8 mouse cellular contexts compared by ENCODE assay signal in genomic region chr1:37539968-37540809, GRCm38 (mm10). TPM values are rescaled to one million over a fixed set of nuclear protein-coding genes. Genes with fewer than 3 reads are reported as not detected.
DNase-seq lines count a peak whose midpoint lies in the region; ATAC-seq and TF ChIP-seq lines count a peak whose summit lies in the region.

No protein-coding gene starts in this region.

- H3K4me3 ChIP-seq in embryonic fibroblast, embryonic 13.5 days (ENCODE audit: insufficient read depth, low read length), result peak overlapping the region; percentile 45
- H3K4me3 ChIP-seq in limb, embryonic 11.5 days (ENCODE audit: low read depth, low read length), result peak overlapping the region; percentile 75
- H3K4me3 ChIP-seq in small intestine, adult 2 months (ENCODE audit: low read depth, low read length), result peak overlapping the region; percentile 78

- H3K27me3 ChIP-seq in limb, embryonic 11.5 days (ENCODE audit: control insufficient read depth, insufficient read depth, low read length), result 0 out of 2 replicates have a peak, but pooled peaks cover 3% of the 10 kb centered on the region
- H3K27me3 ChIP-seq in small intestine, adult 2 months (ENCODE audit: control insufficient read depth, insufficient read depth, low read length), result no peaks in the 10 kb centered on the region

- H3K9ac ChIP-seq in limb, embryonic 11.5 days (ENCODE audit: low read length), result peak overlapping the region; percentile 59

- DNase-seq in embryo, embryonic 10 days (ENCODE audit: low spot score), result peak; percentile 10
- DNase-seq in embryo, embryonic 11 days, result no peak
- DNase-seq in retina, embryonic 14.5 days (ENCODE audit: low spot score), result peak; percentile 9
- no peak for DNase-seq in retina, postnatal 1 day
- peak; percentile 42 for DNase-seq in limb, embryonic 11.5 days (ENCODE audit: low spot score)
- no peak for DNase-seq in frontal cortex, postnatal 14 days (ENCODE audit: low spot score in 2 of 2)

- H3K27ac ChIP-seq in embryonic fibroblast, embryonic 13.5 days (ENCODE audit: insufficient read depth, low read length), result no peak overlapping the region
- H3K27ac ChIP-seq in limb, embryonic 11.5 days (replicated peaks; ENCODE audit: low read depth, low read length), result no peak overlapping the region
- peak overlapping the region; percentile 75 for H3K27ac ChIP-seq in small intestine, adult 2 months (ENCODE audit: insufficient read depth, low read depth, low read length)

- TF ChIP-seq POLR2A in embryonic fibroblast, embryonic 13.5 days (IDR thresholded peaks at IDR 0.05; ENCODE audit: low read depth, low read length), result no peak
- no peak for TF ChIP-seq POLR2A in small intestine, adult 2 months (IDR thresholded peaks at IDR 0.05; ENCODE audit: low read depth, low read length)

- H3K36me3 ChIP-seq in limb, embryonic 11.5 days (ENCODE audit: control insufficient read depth, insufficient read depth, low read length), result no peaks in the 10 kb centered on the region
- H3K36me3 ChIP-seq in small intestine, adult 2 months (ENCODE audit: control insufficient read depth, insufficient read depth, low read length), result peaks cover 10% of the 10 kb centered on the region

- ATAC-seq in limb, embryonic 11.5 days (ENCODE audit: insufficient number of reproducible peaks, low FRiP score, low TSS enrichment, low read depth), result peak; percentile 74

- WGBS in limb, embryonic 11.5 days, result 4% methylated on average over 39 of the region's 47 CpGs
- 2% methylated on average over 47 of the region's 47 CpGs for WGBS in small intestine, adult 2 months

- no peaks in the 10 kb centered on the region for H3K4me1 ChIP-seq in embryonic fibroblast, embryonic 13.5 days (ENCODE audit: control insufficient read depth, insufficient read depth, low read length)
- no peaks in the 10 kb centered on the region for H3K4me1 ChIP-seq in limb, embryonic 11.5 days (ENCODE audit: control insufficient read depth, insufficient read depth, low read length)
- peaks cover 17% of the 10 kb centered on the region for H3K4me1 ChIP-seq in small intestine, adult 2 months (ENCODE audit: control insufficient read depth, insufficient read depth, insufficient read length, low read length)

- no peak for TF ChIP-seq CTCF in embryonic fibroblast, embryonic 13.5 days (IDR thresholded peaks at IDR 0.05; ENCODE audit: borderline replicate concordance, insufficient read depth, low read length)
- TF ChIP-seq CTCF in small intestine, adult 2 months (IDR thresholded peaks at IDR 0.05; ENCODE audit: extremely low read depth, insufficient read length, insufficient replicate concordance, low read depth, low read length), result no peak

- no peaks in the 10 kb centered on the region for H3K9me3 ChIP-seq in limb, embryonic 11.5 days (ENCODE audit: control insufficient read depth, low read length)

- H3K4me2 ChIP-seq in limb, embryonic 11.5 days (ENCODE audit: low read depth, severe bottlenecking), result peak overlapping the region; percentile 94

RNA-seq across cellular contexts. Expression of gene Mgat4a, which starts 0.6 kb away (rescaled TPM):
- 1.6 and 2.2 TPM in 2 replicates for polyA plus RNA-seq in embryonic fibroblast, embryonic 13.5 days (2011; ENCODE audit: insufficient read length, low read depth, missing spikeins)
- 6.3 and 7.0 TPM in 2 replicates for polyA plus RNA-seq in limb, embryonic 11.5 days (2014; fragmentation: Nextera tagmentation; extraction: Ambion mirVana)
- polyA plus RNA-seq in small intestine, adult 2 months (2012; rRNA removed), result 21.6 and 53.3 TPM in 2 replicates

Comparison
In these comparisons a context has a peak if more than half of its experiments do, and no peak if none do; other contexts are left out.
1. DNase-seq: peak in embryo, embryonic 10 days (single experiment), retina, embryonic 14.5 days (single experiment) and limb, embryonic 11.5 days (single experiment); none in embryo, embryonic 11 days (single experiment), retina, postnatal 1 day (single experiment) and frontal cortex, postnatal 14 days (0 of 2).
2. Peak in every context shown above with its lines, with median percentiles within 50 percentile points of each other: H3K4me3 ChIP-seq.